Mouse (Mus musculus) v-Abl transformed pro-B cells (cell line): Measurements from ENCODE around the gene Peli3.

ENCODE experiments used
- in situ Hi-C, 2 experiments: fragments of 400-800 bp; cut with MboI; formaldehyde crosslinking; loops; one replicate each; pipeline ENCODE4 v1.15.1; 2025; ENCODE audit not compliant: unreplicated experiment in 2 of 2

The Peli3 gene

GRCm38 (mm10) chr19:4915924-4916603 lies 26.9 kb downstream of the Peli3 start:
- in situ Hi-C loops: no loop called here

DNA sequence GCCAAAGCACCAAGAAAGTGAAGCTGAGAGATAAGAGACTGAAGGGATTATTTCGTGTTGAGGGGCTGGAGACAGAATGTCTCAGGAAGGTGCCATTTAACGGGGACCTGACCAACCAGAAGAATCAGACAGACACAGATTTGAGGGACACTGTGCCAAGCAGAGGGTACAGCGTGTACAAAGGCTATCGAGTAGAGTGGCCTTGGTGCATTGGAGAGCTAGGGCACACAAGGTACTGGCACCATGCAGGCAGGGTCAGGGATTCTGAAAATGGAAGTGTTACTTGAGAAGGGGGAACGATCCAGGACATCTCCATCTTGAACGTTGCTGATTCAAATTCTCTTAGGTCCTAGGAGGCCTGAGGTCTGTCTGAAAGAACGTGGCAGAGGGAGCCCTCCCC lies 33.6 kb downstream of the Peli3 start:
- in situ Hi-C loops: loop anchor here in 1 of 2 experiments (5.0 kb wide), 1 partner anchor 152 kb away; the partner anchor contains the start of gene Rbm4b

DNA sequence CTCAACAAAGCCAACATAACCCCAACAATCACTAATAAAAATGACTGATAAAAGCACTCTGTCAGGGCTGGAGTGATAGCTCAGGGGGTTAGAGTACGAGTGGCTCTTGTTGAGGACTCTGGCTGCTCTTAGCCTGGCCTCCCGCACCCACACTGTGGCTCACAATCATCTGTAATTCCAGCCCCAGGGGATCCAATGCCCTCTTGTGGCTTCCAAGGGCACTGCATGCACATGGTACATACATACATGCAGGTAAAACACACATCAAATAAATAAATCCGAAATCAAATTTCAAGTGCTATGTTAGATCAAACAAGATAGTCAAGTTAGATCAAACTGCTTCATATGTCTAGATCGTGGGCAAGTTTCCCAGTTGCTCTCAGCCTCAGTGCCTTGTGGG lies 34.8 kb downstream of the Peli3 start:
- in situ Hi-C loops: loop anchor here in 1 of 2 experiments (5.0 kb wide), 1 partner anchor 151 kb away; the partner anchor contains the start of gene Rbm4b

GRCm38 (mm10) chr19:4905979-4906794 lies 36.7 kb downstream of the Peli3 start, which contains the start of gene Bbs1:
Gene Bbs1, minus strand, starts transcription at chr19:4906628.
- in situ Hi-C loops: loop anchor here in 1 of 2 experiments (5.0 kb wide), 1 partner anchor 149 kb away; the partner anchor contains the start of gene Rbm4b

DNA sequence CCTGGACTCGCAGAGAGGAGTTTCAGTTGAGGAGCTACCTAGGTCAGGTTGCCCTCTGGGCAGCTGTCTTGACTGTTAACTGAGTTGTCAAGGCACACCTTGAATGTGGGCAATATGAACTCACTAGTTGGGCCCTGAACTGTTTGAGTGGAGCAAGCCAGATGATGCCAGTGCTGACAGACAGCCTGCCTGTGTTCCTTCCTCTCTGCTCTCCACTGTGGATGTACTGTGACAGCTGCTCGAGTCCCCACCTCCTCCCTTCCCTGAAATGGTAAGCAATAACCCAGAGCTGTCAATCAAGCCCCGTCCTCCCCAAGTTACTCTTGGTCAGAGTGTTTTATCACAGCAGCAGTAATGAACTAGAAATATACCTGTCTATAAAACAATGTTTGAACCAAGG lies 43.0 kb downstream of the Peli3 start:
- in situ Hi-C loops: no loop called here

DNA sequence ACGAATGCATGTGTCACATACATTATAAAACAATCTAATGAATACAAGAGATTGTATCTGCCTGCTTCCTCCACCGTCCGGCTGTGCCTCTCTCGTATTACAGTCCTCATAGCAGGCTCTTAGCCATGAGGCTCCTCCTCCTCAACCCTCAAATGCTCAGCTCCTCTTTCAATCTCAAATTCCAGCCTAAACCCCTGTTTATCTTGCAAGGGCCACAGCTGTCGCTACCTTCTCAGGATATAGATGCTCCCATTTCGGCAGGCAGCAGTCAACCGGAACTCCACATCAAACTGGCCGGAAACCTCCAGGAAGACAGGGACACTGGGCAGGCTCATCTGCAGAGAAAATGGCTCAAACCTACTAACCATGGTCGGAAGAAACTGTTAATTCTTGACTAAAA lies 44.0 kb downstream of the Peli3 start:
- in situ Hi-C loops: no loop called here

GRCm38 (mm10) chr19:4896780-4897520 lies 46.0 kb downstream of the Peli3 start:
- in situ Hi-C loops: no loop called here

DNA sequence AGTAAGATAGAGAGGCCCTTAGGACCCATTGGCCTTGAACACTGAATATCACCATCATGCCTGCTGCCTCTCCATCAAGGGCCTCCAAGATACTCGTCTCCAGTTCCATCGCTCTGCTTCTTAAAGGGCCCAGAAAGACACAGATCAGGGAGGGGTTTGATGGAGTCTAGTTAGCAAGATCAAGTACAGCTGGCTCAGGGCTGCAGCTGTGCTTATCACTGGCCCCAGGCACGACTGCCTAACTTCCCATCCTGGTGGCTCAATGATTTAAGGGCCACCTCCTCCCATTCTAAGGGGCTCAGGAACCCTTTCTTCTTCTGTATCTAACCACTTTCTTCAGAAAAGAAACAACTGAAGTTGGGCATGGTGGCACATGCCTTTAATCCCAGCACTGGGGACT lies 51.1 kb downstream of the Peli3 start:
- in situ Hi-C loops: no loop called here

- in situ Hi-C loops: no loop called here
Measured at GRCm38 (mm10) chr19:4889791-4890190, 53.1 kb downstream of the Peli3 start.

- in situ Hi-C loops: no loop called here
Measured at GRCm38 (mm10) chr19:4883961-4884360, 59.0 kb downstream of the Peli3 start.
